Mouse (Mus musculus) liver, postnatal 0 days (tissue): ENCODE measurements around the gene Katnal1.

ENCODE experiments used
- CTCF ChIP-seq: sonication (generic); IDR thresholded peaks from 2 replicates; pipeline ENCODE4 v1.5.1; 2016; ENCODE audit warnings: antibody characterized with exemption, low read depth
- EP300 ChIP-seq: IDR thresholded peaks from 2 replicates; pipeline ENCODE4 v1.6.1; 2016; ENCODE audit warnings: antibody characterized with exemption, low read depth, mild to moderate bottlenecking

GRCm38 (mm10) chr5:148976876-148977275 is 47.8 kb upstream of the Katnal1 start:
- TF ChIP-seq EP300 (no peak), CTCF (no peak)
